27 mouse cellular contexts compared by ENCODE assay signal in the genomic region with DNA sequence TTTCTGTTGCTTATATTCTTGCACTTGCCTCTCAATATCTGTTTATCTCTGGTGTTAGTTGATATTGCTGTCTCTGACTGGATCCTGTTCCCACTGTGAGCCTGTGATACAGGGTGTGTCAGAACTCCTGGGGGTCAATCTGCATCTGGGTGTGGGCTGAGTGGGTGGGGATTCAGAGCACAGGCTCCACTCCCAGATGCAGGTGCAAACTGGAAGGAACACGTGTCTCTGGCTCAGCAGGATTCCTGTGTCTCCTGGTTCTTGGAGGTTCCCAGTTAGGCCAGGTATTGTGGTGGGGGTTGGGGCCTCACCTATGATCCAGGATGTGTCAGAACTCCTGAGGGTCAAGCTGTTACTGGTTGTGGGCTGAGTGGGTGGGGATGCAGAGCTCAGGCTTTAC. TPM values are rescaled to one million over a fixed set of nuclear protein-coding genes. Genes with fewer than 3 reads are reported as not detected.
DNase-seq lines count a peak whose midpoint lies in the region; ATAC-seq and TF ChIP-seq lines count a peak whose summit lies in the region.
"Had no signal": no experiment of that assay in that cellular context is flagged by ENCODE, and none has a peak within 500 bp of the region (broad histone marks: within the 10 kb centered on the region; RNA-seq: fewer than 3 reads in every experiment).

No protein-coding gene starts in this region.

- H3K36me3 ChIP-seq in limb, embryonic 11.5 days (ENCODE audit: control insufficient read depth, insufficient read depth, low read length), result no peaks in the 10 kb centered on the region
- H3K36me3 ChIP-seq in limb, embryonic 10.5 days, result no peaks in the 10 kb centered on the region
- no peaks in the 10 kb centered on the region for H3K36me3 ChIP-seq in intestine, postnatal 0 days (ENCODE audit: control insufficient read depth, insufficient read depth)
- H3K36me3 ChIP-seq in stomach, postnatal 0 days (ENCODE audit: control insufficient read depth, insufficient read depth, low read length), result no peaks in the 10 kb centered on the region
- H3K36me3 ChIP-seq in forebrain, embryonic 10.5 days (replicated peaks), result no peaks in the 10 kb centered on the region
- H3K36me3 ChIP-seq in hindbrain, embryonic 11.5 days (ENCODE audit: control insufficient read depth, insufficient read depth, low read length), result no peaks in the 10 kb centered on the region
- H3K36me3 ChIP-seq: G1E; hindbrain, embryonic 10.5 days; liver, embryonic 15.5 days; stomach, embryonic 15.5 days had no signal

- no peak for ATAC-seq in limb, embryonic 11.5 days (ENCODE audit: insufficient number of reproducible peaks, low FRiP score, low TSS enrichment, low read depth)
- peak; percentile 69 for ATAC-seq in intestine, postnatal 0 days
- ATAC-seq in stomach, postnatal 0 days (ENCODE audit: low FRiP score, low TSS enrichment), result 0 out of 2 replicates have a peak, but pooled peaks have one; percentile 29
- no peak for ATAC-seq in hindbrain, embryonic 11.5 days (ENCODE audit: low FRiP score)
- ATAC-seq: activated CD4-positive, CD25-positive, alpha-beta regulatory T cell, adult 4 months; CD4-positive, CD25-positive, alpha-beta regulatory T cell, adult 4 months; forebrain, embryonic 14.5 days; hindbrain, embryonic 16.5 days had no signal

- peak; percentile 7 for DNase-seq in limb, embryonic 11.5 days (ENCODE audit: low spot score)
- no peak for DNase-seq in limb, embryonic 10.5 days (ENCODE audit: low spot score)
- peak; percentile 78 for DNase-seq in R1 (ENCODE audit: low read depth, low spot score)
- no peak for DNase-seq in stomach, postnatal 0 days (ENCODE audit: low spot score)
- DNase-seq in forebrain, embryonic 10.5 days (ENCODE audit: extremely low spot score, low spot score), result no peak
- no peak for DNase-seq in hindbrain, embryonic 11.5 days (ENCODE audit: low spot score)
- DNase-seq: adrenal gland, adult 2 months; adrenal gland, postnatal 36 days; cerebellum, adult 18-20 months; cerebellum, postnatal 14 days; gastrocnemius, postnatal 25 days; heart, adult 2 months; heart, postnatal 14 days; kidney, postnatal 14 days; lung, embryonic 14.5 days; midbrain, embryonic 14.5 days; thymus, adult 18-20 months; thymus, postnatal 25 days had no signal

- no peaks in the 10 kb centered on the region for H3K9me3 ChIP-seq in limb, embryonic 11.5 days (ENCODE audit: control insufficient read depth, low read length)
- no peaks in the 10 kb centered on the region for H3K9me3 ChIP-seq in limb, embryonic 10.5 days (replicated peaks)
- H3K9me3 ChIP-seq in intestine, postnatal 0 days (ENCODE audit: control insufficient read depth), result no peaks in the 10 kb centered on the region
- no peaks in the 10 kb centered on the region for H3K9me3 ChIP-seq in stomach, postnatal 0 days (ENCODE audit: control insufficient read depth, low read length)
- peaks cover 20% of the 10 kb centered on the region for H3K9me3 ChIP-seq in forebrain, embryonic 10.5 days
- no peaks in the 10 kb centered on the region for H3K9me3 ChIP-seq in hindbrain, embryonic 11.5 days (ENCODE audit: control insufficient read depth, low read length)
- H3K9me3 ChIP-seq: G1E; liver, embryonic 15.5 days; stomach, embryonic 15.5 days had no signal

- 54% methylated on average over 1 of the region's 1 CpGs for WGBS in limb, embryonic 11.5 days
- WGBS in limb, embryonic 10.5 days, result 28% methylated on average over 1 of the region's 1 CpGs
- 17% methylated on average over 1 of the region's 1 CpGs for WGBS in intestine, postnatal 0 days
- 20% methylated on average over 1 of the region's 1 CpGs for WGBS in stomach, postnatal 0 days
- WGBS in forebrain, embryonic 10.5 days, result 55% methylated on average over 1 of the region's 1 CpGs
- WGBS in hindbrain, embryonic 11.5 days, result 29% methylated on average over 1 of the region's 1 CpGs

- TF ChIP-seq CTCF in intestine, postnatal 0 days (IDR thresholded peaks at IDR 0.05; ENCODE audit: low read depth), result no peak
- TF ChIP-seq CTCF in stomach, postnatal 0 days (IDR thresholded peaks at IDR 0.05; ENCODE audit: low read depth), result no peak

- no peak for TF ChIP-seq EP300 in stomach, postnatal 0 days (optimal IDR thresholded peaks at IDR 0.05)

- H3K4me1 ChIP-seq in limb, embryonic 11.5 days (ENCODE audit: control insufficient read depth, insufficient read depth, low read length), result no peaks in the 10 kb centered on the region
- no peaks in the 10 kb centered on the region for H3K4me1 ChIP-seq in limb, embryonic 10.5 days
- no peaks in the 10 kb centered on the region for H3K4me1 ChIP-seq in intestine, postnatal 0 days (replicated peaks; ENCODE audit: control insufficient read depth, insufficient read depth, low read length)
- no peaks in the 10 kb centered on the region for H3K4me1 ChIP-seq in stomach, postnatal 0 days (replicated peaks; ENCODE audit: control insufficient read depth, insufficient read depth)
- H3K4me1 ChIP-seq in forebrain, embryonic 10.5 days, result no peaks in the 10 kb centered on the region
- H3K4me1 ChIP-seq in hindbrain, embryonic 11.5 days (replicated peaks; ENCODE audit: control insufficient read depth, insufficient read depth, low read length), result no peaks in the 10 kb centered on the region
- H3K4me1 ChIP-seq: hindbrain, embryonic 10.5 days; liver, embryonic 15.5 days; stomach, embryonic 15.5 days had no signal

- H3K4me2 ChIP-seq in limb, embryonic 11.5 days (ENCODE audit: low read depth, severe bottlenecking), result no peak overlapping the region
- H3K4me2 ChIP-seq in intestine, postnatal 0 days (replicated peaks; ENCODE audit: low read depth), result no peak overlapping the region
- H3K4me2 ChIP-seq in stomach, postnatal 0 days (replicated peaks; ENCODE audit: low read depth), result no peak overlapping the region
- H3K4me2 ChIP-seq in hindbrain, embryonic 11.5 days (replicated peaks; ENCODE audit: low read depth, low read length), result no peak overlapping the region
- H3K4me2 ChIP-seq: liver, embryonic 15.5 days; lung, embryonic 14.5 days; stomach, embryonic 15.5 days had no signal

- no peaks in the 10 kb centered on the region for H3K27me3 ChIP-seq in limb, embryonic 11.5 days (ENCODE audit: control insufficient read depth, insufficient read depth, low read length)
- no peaks in the 10 kb centered on the region for H3K27me3 ChIP-seq in limb, embryonic 10.5 days (ENCODE audit: low read depth, poor library complexity, severe bottlenecking)
- no peaks in the 10 kb centered on the region for H3K27me3 ChIP-seq in intestine, postnatal 0 days (replicated peaks; ENCODE audit: control insufficient read depth, insufficient read depth, low read length)
- H3K27me3 ChIP-seq in stomach, postnatal 0 days (ENCODE audit: control insufficient read depth, insufficient read depth, low read length), result no peaks in the 10 kb centered on the region
- H3K27me3 ChIP-seq in forebrain, embryonic 10.5 days (ENCODE audit: poor library complexity, severe bottlenecking), result no peaks in the 10 kb centered on the region
- no peaks in the 10 kb centered on the region for H3K27me3 ChIP-seq in hindbrain, embryonic 11.5 days (ENCODE audit: control insufficient read depth, insufficient read depth, low read length)
- H3K27me3 ChIP-seq: liver, embryonic 15.5 days; stomach, embryonic 15.5 days had no signal

- H3K4me3 ChIP-seq in limb, embryonic 11.5 days (ENCODE audit: low read depth, low read length), result no peak overlapping the region
- no peak overlapping the region for H3K4me3 ChIP-seq in limb, embryonic 10.5 days
- H3K4me3 ChIP-seq in intestine, postnatal 0 days (ENCODE audit: low read depth, low read length), result no peak overlapping the region
- H3K4me3 ChIP-seq in stomach, postnatal 0 days (ENCODE audit: low read depth, low read length), result no peak overlapping the region
- H3K4me3 ChIP-seq in forebrain, embryonic 10.5 days, result no peak overlapping the region
- no peak overlapping the region for H3K4me3 ChIP-seq in hindbrain, embryonic 11.5 days (ENCODE audit: low read depth, low read length)
- H3K4me3 ChIP-seq: heart, adult 2 months; hindbrain, embryonic 10.5 days; liver, embryonic 15.5 days; stomach, embryonic 15.5 days had no signal

- H3K27ac ChIP-seq in limb, embryonic 11.5 days (replicated peaks; ENCODE audit: low read depth, low read length), result no peak overlapping the region
- no peak overlapping the region for H3K27ac ChIP-seq in limb, embryonic 10.5 days
- no peak overlapping the region for H3K27ac ChIP-seq in intestine, postnatal 0 days (ENCODE audit: low read depth, low read length)
- no peak overlapping the region for H3K27ac ChIP-seq in stomach, postnatal 0 days (replicated peaks)
- H3K27ac ChIP-seq in forebrain, embryonic 10.5 days, result no peak overlapping the region
- H3K27ac ChIP-seq in hindbrain, embryonic 11.5 days (ENCODE audit: low read depth, low read length), result no peak overlapping the region
- H3K27ac ChIP-seq: heart, adult 2 months; hindbrain, embryonic 10.5 days; liver, embryonic 15.5 days; stomach, embryonic 15.5 days had no signal

- no peak overlapping the region for H3K9ac ChIP-seq in limb, embryonic 11.5 days (ENCODE audit: low read length)
- no peak overlapping the region for H3K9ac ChIP-seq in intestine, postnatal 0 days (ENCODE audit: low read depth, low read length)
- no peak overlapping the region for H3K9ac ChIP-seq in stomach, postnatal 0 days (ENCODE audit: low read length)
- H3K9ac ChIP-seq in hindbrain, embryonic 11.5 days (ENCODE audit: low read depth, low read length), result no peak overlapping the region
- H3K9ac ChIP-seq: liver, embryonic 15.5 days; lung, embryonic 14.5 days; stomach, embryonic 15.5 days had no signal

RNA-seq across cellular contexts. Expression of a gene that starts 56.8 kb away (rescaled TPM):
- 20.2 and 22.4 TPM in 2 replicates for polyA plus RNA-seq in limb, embryonic 11.5 days (2014; fragmentation: Nextera tagmentation; extraction: Ambion mirVana)
- polyA plus RNA-seq in limb, embryonic 10.5 days (2016; fragmentation: Nextera tagmentation; extraction: Ambion mirVana), result 15.1 and 19.1 TPM in 2 replicates
- polyA plus RNA-seq in intestine, postnatal 0 days (2015; fragmentation: Nextera tagmentation; extraction: Ambion mirVana), result 5.8 and 7.9 TPM in 2 replicates
- 6.4 and 6.5 TPM in 2 replicates for polyA plus RNA-seq in stomach, postnatal 0 days (2015; fragmentation: Nextera tagmentation; extraction: Ambion mirVana)
- polyA plus RNA-seq in forebrain, embryonic 10.5 days (2016; fragmentation: Nextera tagmentation; extraction: Ambion mirVana), result 15.3 and 15.7 TPM in 2 replicates
- 17.6 and 19.1 TPM in 2 replicates for polyA plus RNA-seq in hindbrain, embryonic 11.5 days (2014; fragmentation: Nextera tagmentation; extraction: Ambion mirVana)

Comparison
In these comparisons a context has a peak if more than half of its experiments do, and no peak if none do; other contexts are left out.
1. DNase-seq: peak in limb, embryonic 11.5 days (single experiment) and R1 (single experiment); none in limb, embryonic 10.5 days (single experiment), stomach, postnatal 0 days (single experiment), forebrain, embryonic 10.5 days (single experiment) and hindbrain, embryonic 11.5 days (single experiment).
2. ATAC-seq: peak in intestine, postnatal 0 days (single experiment) and stomach, postnatal 0 days (single experiment); none in limb, embryonic 11.5 days (single experiment) and hindbrain, embryonic 11.5 days (single experiment).